Mouse (Mus musculus) urinary bladder, postnatal 25 days (tissue): ENCODE data around the gene Aass.

Source experiments
- DNase-seq: peaks from one replicate; pipeline ENCODE4 v3.0.0; 2022; ENCODE audit warnings: low spot score

Aass gene

DNA sequence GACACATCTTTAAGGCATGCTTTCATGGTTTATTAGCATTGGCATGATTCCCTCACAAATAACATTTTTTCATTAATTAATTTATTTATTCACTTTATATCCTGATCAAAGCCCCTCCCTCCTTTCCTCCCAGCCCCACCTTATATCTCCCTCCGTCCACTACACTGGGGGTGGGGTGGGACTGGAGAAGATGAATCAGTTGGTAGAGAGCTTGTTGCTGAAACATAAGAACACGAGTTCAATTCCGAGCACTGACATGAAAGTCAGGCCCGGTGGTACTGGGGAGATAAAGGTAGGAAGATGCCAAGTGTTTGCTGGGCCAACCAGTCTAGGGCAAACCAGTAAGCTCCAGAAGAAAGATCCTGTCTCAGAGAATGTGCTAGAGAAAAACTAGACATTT, 84.0 kb downstream of the Aass start:
- no peak for DNase-seq

DNA sequence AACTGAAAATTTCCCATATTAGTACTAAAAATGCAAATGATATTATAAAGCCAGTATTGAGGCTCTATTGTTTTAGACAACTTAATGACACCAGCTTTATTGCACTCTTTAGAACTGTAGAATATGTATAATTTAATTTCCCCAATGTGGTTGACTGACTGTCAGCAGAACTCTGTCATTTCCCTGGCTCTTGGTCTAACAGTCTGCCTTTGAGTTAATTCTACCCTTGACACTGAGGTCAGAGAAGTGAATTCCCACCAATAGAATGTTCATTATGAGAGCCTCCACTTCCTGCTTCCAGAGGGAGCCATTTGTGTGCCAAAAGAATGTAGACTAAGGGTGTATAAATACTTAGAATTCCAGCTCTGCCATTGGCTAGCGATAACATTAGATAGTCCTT, 104.5 kb downstream of the Aass start:
- DNase-seq, result no peak
